Mouse (Mus musculus) bone marrow macrophage, adult 2 months (primary cell): ENCODE measurements around the gene Cacna1h.

Experiments
- CTCF ChIP-seq: IDR thresholded peaks from 2 replicates; pipeline ENCODE4 v1.5.1; 2012; ENCODE audit warnings: low read depth, mild to moderate bottlenecking, low read length, moderate library complexity
- POLR2A ChIP-seq: IDR thresholded peaks from 2 replicates; pipeline ENCODE4 v1.6.1; 2012; ENCODE audit warnings: mild to moderate bottlenecking, low read depth, low read length, borderline replicate concordance

DNA sequence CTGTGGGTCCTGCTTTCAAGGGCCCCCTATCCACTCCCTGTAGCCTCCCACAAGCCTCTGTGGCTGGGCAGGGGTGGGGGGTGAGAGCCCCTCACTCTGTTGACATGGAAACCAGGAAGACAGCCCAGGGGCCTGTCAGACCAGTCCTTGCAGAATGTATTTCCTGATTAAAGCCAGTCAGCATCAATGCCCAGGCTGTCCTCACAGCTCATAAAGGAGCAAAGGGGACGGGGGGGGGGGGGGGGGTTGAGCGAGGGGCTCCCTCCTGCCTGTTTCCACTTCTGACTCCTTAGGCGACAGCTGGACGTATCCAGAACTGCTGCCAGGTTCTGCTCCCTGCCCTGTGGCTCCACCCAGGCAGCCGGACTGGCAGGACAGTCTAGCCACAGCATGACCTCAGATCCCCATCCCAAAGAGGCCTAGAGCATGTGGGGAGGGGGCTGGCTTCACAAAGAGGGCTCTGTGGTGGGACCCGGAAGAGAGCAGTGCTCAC, 18.1 kb downstream of the Cacna1h start:
- TF ChIP-seq CTCF: no peak
- TF ChIP-seq POLR2A: no peak
